Mouse (Mus musculus) embryo, embryonic 10.5 days (tissue): ENCODE measurements around the gene Gnat1.

ENCODE experiments used
- DNase-seq: peaks from one replicate; pipeline ENCODE4 v3.0.0-alpha.2; 2015; ENCODE audit warnings: low spot score

Gnat1 gene

GRCm38 (mm10) chr9:107644495-107645152 is 34.9 kb downstream of the Gnat1 start:
- DNase-seq = peak; percentile 97

- DNase-seq = no peak
Observed at GRCm38 (mm10) chr9:107643544-107644214, 35.8 kb downstream of the Gnat1 start.

- no peak for DNase-seq
Observed at GRCm38 (mm10) chr9:107641666-107642065, 37.8 kb downstream of the Gnat1 start.

- DNase-seq = no peak
Observed at GRCm38 (mm10) chr9:107640257-107640772, 39.2 kb downstream of the Gnat1 start.

GRCm38 (mm10) chr9:107637070-107637469 is 42.4 kb downstream of the Gnat1 start:
- DNase-seq = peak; percentile 90

- peak; percentile 99 for DNase-seq
Observed at GRCm38 (mm10) chr9:107635279-107636028, 44.1 kb downstream of the Gnat1 start, which contains the start of gene Gnai2. Gene Gnai2, minus strand, starts transcription at chr9:107635367.

GRCm38 (mm10) chr9:107634406-107635278 is 44.9 kb downstream of the Gnat1 start:
- DNase-seq = no peak

GRCm38 (mm10) chr9:107633661-107634405 is 45.7 kb downstream of the Gnat1 start:
- no peak for DNase-seq

GRCm38 (mm10) chr9:107633091-107633660 is 46.3 kb downstream of the Gnat1 start:
- DNase-seq = peak; percentile 81

GRCm38 (mm10) chr9:107632478-107632877 is 47.0 kb downstream of the Gnat1 start:
- DNase-seq = no peak

GRCm38 (mm10) chr9:107631861-107632260 is 47.7 kb downstream of the Gnat1 start:
- no peak for DNase-seq

GRCm38 (mm10) chr9:107631311-107631826 is 48.1 kb downstream of the Gnat1 start:
- no peak for DNase-seq

- DNase-seq = peak; percentile 88
Observed at GRCm38 (mm10) chr9:107630576-107630975, 48.9 kb downstream of the Gnat1 start.

- peak; percentile 71 for DNase-seq
Observed at GRCm38 (mm10) chr9:107629901-107630425, 49.5 kb downstream of the Gnat1 start.

GRCm38 (mm10) chr9:107629411-107629730 is 50.1 kb downstream of the Gnat1 start:
- no peak for DNase-seq

- peak; percentile 55 for DNase-seq
Observed at GRCm38 (mm10) chr9:107628721-107629410, 50.6 kb downstream of the Gnat1 start.

GRCm38 (mm10) chr9:107627387-107628255 is 51.9 kb downstream of the Gnat1 start:
- no peak for DNase-seq

- DNase-seq = peak; percentile 98
Observed at GRCm38 (mm10) chr9:107626844-107627277, 52.7 kb downstream of the Gnat1 start.
